Mouse (Mus musculus): ENCODE data around the gene Tle6.

Gene Tle6

DNA sequence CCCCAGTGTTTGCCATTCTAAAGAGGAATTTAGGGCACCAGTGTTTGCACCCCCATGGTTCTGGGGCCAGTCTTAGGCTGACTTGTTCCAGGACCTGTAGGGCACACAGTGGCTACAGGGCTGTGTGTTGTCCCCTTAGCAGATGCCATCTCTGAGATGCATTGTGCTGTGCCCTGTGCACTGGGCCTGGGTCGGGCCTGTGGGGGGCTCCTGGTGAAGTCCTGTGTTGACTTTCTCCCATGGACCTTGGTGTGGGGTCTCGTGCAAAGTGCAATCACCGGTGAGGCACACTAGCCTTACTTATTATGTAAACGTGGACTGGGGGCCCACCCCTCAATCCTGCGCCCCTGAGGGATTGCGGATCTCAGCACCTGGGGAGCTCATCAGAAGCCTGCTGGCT is 38.5 kb downstream of the Tle6 start:
- no peak for DNase-seq (ENCODE audit: low spot score)

DNA sequence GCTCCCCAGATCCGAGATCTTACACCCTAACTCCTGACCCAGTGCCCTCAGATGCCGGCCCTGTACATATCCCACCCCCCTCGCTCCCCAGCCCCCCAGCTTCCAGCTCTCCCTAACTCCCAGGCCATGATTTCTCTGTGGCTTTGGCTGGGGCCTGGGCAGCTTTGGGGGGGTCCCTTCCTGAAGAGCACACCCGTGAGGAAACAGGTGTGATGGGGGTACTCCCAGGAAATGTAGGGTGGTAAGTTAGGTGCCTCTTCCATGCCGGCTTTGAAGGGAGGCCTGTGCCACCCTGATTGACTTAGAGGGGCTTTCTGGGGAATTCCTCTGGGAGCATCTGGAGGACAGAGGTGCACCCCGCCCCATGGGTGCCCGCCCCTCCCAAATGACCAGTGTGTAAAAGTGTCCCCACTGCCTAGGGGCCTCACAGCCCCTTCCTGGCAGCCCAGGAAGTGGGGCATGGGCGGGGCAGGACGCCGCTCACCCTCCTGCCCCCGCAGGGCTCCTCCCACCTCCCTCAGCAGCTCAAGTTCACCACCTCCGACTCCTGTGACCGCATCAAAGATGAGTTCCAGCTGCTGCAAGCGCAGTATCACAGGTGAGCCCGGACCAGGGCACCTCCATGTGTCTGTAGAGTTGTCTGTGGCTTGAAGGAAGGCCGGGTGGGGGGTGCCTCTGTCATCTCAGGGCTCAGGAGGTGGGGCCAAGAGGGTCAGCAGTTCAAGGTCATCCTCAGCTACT is 40.0 kb downstream of the Tle6 start:
- peak; percentile 49 for DNase-seq (ENCODE audit: low spot score)

DNA sequence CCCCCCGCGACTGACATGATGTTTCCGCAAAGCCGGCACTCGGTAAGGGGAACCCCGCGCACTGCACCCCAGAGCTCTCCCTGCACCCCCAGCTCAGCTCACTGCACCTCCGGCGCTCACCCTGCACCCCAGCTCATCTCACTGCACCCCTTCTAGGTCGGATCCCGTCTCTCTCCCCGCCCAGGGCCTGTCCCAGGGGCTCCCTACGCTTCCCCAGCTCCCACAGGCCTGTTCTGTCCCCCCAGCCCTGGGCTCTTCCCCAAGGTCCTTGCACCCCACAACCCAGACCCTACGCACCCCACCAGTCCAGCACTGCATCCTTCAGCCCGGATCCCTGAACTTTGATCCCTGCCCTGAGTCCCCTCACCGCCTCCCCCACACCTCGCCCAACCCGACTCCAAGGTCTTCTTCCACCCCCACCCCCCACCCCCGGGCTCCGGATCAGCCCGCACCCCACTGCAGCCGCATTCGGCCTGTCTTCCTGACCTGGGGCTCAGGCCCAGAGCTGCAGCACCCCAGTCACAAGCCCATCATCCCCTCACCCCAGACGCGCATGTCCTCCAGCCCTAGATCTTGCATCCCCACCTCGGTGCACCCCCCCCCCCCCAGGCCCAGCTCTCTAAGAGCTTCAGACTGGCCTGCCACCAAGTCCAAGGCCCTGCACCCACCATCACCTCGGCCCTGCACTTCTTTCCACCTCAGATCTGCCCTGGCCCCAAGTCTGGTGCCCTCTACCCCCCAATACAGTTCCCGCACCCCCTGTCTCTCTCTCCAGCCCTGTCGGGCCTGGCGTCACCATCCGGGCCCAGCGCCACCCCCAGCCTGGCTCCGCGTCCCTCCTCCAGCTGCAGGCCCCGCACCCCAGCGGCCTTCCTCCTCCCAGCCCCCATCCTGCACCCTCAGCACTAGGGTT is 41.0 kb downstream of the Tle6 start:
- DNase-seq (ENCODE audit: low spot score) = no peak

DNA sequence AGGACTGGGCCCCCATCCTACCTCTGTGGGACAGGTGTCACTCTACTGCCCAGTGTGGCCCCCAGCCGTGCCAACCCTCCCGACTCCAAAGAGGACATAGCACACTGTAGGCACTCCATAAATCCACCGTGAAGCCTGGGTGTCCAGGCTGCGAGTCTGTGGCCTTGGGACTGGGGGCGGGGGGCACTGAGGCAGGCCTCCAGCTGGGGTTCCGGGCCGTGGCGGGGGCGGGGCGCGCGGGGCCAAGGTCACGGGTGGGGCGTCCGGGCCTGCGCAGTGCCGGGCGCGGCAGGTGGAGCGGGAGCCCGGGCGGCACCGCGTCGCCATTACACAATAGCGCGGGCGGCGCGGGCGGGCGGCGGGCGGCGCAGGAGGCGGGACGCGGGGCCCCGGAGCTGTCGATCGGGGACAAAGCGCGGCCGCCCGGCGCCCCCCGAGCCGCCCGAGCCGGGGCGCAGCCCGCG is 41.7 kb downstream of the Tle6 start, which contains the start of gene Aes:
TSS of gene Aes (plus strand) at position 326 of the 464 bp plus-strand sequence.
- peak; percentile 50 for DNase-seq (ENCODE audit: low spot score)

DNA sequence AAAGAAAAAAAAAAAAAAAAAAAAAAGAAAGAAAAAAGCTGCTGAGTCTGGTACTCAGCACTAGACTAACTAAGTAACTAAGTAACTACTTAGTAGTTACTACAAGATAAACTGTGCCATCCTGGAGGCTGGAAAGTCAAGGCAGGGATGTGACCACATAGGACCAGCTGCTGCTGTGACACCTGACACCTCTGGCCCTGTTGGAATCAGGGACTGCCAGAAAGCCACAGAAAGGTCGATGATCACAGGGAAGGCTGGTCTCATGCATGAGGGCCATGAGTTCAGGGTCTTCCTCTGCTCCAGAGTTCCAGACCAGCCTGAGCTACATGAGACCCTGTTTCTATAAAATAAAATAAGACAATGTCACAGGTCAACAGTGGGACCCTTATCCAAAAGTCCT is 43.4 kb downstream of the Tle6 start:
- no peak for DNase-seq (ENCODE audit: low spot score)

DNA sequence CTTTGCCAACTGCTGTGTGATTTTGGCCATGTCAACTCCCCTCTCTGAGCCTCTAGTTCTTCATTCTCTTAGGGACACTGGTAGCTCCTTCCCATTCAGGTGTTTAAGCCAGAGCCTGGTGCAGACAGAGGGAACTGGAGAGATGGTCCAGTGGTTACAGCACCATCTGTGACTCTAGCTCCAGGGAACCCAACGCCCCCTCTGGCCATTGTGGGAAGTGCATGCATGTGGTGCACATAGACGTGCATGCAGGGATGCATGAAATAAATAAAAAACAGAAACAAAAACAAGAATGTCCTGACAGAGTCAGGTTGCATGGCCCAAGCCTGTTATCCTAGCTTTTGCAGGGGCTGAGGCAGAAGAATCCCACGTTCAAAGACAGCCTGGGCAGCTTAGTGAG is 44.6 kb downstream of the Tle6 start:
- no peak for DNase-seq (ENCODE audit: low spot score)

DNA sequence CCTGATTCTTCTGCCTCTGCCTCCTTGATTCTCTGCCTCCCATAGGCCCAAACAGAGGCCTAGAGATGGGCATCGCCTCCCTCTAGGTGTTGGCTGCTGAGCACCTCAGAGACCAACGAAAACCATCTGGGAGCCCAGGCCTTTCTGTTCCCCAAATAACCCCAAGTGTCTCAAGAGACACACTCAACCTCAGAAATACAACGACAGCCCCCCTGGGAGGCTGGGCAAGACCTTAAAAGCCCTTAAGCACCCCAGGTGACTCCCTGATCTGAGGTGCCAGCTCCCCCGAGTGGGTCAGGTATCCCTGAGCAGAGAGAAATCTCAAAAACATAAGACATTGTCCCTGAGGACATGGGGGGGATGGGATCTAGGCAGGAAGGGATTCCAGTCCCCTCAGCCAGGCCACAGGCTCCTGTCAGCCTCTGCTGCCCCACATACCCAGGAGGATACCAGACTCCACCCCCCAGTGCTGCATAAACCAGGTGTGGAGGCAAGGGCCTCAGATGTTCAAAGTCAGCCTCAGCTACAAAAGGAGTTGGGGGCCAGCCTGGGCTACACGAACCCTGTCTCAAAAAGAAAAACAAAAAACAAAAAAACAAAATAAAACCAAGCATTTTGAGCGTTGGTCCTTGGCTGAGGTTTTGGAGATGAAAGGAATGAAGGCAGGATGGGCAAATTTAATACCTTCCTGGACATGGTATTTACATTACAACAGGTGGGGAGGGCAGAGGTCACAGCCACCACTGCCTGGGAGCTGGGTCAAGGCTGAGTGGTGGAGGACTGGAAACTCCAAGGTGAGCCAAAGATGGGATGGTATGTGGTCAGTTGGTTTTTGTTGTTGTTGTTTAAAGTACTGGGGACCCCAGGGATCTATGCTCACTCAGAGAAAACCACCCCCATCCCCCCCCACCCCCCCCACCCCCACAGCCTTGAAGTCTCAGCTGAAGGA is 46.8 kb downstream of the Tle6 start:
- no peak for DNase-seq (ENCODE audit: low spot score)

DNA sequence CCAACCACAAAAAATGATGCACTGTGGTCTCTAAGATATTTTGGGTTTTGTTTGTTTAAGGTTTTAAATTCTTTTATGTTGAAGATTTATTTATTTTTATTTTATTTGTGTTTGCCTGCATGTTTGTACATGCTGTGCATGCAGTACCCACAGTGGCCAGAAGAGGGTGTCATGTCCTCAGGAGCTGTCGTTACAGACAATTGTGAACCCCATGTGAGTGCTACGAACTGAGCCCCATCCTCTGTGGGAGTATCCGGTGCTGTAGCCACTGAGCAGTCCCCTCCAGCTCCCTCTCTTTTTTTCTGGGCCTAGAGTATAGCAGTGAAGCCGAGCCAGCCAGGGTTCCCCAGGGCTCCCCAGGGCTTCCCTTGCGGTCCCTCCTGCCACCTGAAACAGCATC is 47.6 kb downstream of the Tle6 start:
- DNase-seq (ENCODE audit: low spot score) = no peak

DNA sequence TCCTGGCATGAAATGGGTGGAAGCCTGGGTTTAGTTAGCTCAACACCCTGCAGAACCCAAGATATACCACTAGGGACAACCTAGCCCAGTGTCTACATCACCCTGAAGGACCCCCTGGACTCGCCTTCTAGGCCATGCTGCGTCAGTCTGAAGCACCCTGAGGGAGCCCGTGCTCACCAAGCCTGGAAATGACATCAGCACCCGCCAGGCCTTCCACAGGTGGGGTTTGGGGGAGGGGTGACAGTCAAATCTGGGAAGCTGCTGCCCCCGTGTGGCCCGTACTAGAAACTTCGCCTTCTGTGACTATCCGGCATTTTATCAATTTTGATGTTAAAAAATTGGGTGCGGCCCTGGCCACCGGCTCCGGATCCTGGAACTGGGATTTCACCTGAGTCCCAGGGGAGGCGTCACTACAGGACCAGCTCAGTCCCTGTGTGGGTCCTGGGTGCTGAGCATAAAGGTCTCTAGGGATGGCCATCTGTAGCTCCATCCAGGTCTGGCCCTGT is 49.2 kb downstream of the Tle6 start:
- DNase-seq (ENCODE audit: low spot score) = peak; percentile 71

DNA sequence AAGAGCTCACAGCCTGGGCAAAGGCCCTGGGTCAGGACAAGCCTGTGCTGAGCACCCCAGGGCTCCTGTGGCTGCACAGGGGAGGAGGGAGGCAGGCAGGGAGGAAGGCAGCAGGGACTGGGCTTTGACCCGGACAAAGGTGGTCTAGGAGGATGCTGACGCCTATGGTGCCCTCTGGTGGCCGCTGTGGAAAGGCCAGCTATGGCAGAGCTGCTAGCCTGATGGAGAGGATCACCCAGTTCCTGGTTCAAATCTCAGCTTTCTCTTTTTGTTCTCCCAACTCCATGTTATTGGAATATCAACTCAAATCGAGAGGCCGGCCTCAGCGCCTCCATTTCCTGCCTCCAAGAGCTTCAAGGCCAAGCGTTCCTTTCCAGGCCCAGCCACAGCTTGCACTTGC is 50.6 kb downstream of the Tle6 start:
- DNase-seq (ENCODE audit: low spot score) = peak; percentile 69

DNA sequence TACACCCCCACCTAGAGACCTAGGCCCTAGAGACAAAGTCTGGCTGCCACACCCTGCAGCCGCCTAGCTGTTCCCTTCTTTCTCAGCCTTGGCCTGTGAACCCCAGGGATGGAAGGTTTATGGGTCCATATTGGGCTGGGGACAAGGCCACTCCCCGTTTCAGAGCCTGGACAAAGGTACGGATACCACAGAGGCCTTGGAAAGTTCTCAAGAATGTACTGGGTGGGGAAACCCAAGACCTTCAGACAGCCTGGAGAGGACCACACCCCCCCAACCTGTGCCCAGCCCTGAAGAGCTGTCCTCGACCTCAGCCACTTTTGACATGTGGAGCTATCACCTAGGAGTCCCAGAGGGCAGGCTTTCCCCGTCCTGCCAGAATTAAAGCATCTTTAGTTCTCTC is 51.9 kb downstream of the Tle6 start:
- no peak for DNase-seq (ENCODE audit: low spot score)

DNA sequence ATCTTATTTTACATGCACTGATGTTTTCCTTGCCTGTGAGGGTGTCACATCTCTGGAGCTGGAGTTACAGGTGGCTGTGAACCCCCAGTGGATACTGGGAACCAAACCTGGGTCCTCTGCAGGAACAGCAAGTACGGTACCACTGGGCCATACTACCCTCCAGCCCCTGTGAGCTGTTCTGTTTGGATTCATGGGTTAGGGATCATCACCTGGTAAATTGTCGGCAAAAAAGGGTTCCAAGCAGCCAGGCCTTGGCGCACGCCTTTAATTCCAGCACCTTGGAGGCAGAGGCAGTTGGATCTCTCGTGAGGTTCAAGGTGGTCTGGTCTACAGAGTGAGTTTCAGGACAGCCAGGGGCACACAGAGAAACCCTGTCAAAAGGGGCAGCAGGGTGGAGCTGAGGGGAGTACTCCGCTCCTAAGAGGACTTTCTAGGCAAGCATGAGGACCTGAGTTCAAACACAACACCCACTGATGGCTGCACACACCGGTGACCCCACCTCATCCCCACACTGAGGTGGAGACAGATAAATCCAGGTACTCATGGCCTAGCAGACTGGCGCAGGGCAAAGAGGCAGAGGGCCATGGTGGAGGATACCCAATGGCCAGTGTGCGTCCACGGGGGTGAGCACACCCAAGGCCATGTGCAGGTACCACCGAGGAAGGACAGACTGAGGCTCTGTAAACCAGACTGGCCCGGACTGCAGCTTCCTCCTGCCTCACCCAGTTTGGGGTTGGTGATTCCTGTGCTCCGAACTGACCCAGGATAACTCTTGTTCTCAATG is 53.9 kb downstream of the Tle6 start:
- no peak for DNase-seq (ENCODE audit: low spot score)

DNA sequence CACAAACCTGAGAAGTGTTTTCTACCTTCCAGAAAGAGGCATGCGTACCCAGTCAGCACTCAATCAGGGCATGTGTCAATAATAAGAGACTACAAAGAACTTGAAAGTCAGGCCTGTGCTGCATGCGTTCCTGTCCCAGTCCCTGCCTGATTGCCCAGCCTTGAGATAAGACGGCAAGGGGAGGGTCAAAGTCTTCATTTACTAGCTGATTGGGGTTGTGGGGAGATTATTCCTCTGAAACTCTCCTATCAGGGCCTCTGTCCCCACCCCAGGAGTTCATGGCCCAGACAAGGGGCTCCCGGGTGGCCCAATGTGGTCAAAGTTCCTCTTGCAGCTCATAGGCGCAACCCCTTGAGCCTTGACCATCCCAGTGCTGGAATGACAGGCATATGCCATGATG is 54.5 kb downstream of the Tle6 start:
- DNase-seq (ENCODE audit: low spot score) = no peak

DNA sequence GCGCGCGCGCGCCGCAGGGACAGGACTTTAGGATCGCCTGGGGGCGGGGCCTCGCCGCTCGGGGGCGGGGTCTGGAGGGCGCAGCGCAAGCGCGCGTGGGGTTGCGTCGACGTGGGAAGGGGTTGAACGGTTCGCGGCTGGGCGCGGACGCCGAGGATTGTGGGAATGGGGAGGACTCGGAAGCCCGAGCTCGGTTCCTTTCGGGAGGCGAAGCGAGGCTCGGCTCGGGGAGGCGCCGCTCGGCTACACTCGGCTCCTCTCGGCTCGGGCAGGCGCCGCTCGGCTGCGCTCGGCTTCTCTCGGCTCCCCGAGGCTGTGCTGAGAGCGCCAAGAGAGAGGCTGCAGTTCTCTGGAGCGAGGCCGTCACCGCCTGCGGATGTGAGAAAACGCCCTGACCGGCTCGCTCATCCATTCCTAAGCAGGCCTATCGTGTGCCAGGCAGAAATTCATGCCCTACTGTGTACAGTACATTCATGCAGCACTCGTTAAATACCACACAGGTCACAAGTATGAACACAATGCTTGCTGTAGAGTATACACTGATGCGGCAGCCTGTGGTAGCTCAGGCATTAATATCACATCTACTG is 55.6 kb downstream of the Tle6 start, which contains the start of gene Gna11:
TSS of gene Gna11 (minus strand) at position 30 of the 587 bp plus-strand sequence.
- DNase-seq (ENCODE audit: low spot score) = peak; percentile 99

DNA sequence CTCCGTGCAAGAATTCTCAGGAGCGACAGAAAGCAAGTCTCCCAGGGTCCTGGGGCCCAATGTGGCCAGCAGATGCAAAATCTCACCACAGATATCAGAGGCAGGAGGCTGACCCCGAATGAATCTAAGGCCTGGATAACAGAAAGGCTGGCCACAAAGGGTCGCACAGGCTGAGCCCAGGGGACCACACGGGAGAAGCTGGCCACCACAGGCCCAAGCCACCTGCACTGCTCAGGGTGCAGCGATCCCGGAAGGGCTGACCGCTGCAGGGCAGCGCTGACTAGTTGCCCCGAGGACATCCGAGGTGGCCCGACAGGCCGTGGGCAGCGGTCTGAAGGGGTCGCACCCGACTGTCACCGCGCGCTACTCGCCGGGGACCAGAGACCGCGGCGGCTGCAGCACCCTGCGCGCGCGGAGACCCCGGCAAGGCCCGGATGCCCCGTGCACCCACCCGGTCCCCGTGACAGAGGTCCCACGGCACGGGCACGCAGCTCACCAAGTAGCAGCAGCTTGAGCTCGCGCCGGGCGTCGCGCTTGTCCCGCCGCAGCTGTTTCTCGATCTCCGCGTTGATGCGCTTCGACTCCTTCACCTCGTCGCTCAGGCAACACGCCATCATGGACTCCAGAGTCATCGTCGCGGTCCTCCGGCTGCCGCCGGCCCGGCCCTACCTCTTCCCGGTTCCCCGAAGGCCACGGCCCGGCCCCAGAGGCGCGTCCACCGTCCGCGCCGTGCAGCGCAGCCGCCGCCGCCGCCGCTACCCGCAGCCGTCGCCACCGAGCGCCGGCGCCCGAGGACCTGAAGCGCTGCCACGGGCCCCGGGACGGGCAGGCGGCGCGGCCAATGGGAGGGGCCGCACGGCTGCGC is 56.3 kb downstream of the Tle6 start:
- DNase-seq (ENCODE audit: low spot score) = no peak

DNA sequence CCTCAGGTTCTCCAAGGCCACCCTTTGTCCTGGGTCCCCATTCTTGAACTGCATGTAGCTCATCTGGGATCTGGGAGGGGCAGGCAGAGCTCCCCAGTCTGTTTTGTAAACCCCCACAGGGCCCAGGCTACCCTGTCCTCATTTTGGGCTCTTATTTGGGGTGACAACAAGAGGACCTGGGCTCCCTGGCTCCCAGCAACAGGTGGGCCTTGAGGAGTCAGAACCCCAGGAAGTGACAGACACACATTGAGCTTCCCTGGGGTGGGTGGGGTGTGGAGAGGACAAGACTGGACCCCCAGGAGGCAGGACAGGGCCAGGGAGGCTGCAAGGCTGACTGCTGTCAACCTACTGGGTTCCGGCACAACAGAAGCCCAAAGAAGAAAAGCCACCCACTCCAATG is 57.2 kb downstream of the Tle6 start:
- no peak for DNase-seq (ENCODE audit: low spot score)

DNA sequence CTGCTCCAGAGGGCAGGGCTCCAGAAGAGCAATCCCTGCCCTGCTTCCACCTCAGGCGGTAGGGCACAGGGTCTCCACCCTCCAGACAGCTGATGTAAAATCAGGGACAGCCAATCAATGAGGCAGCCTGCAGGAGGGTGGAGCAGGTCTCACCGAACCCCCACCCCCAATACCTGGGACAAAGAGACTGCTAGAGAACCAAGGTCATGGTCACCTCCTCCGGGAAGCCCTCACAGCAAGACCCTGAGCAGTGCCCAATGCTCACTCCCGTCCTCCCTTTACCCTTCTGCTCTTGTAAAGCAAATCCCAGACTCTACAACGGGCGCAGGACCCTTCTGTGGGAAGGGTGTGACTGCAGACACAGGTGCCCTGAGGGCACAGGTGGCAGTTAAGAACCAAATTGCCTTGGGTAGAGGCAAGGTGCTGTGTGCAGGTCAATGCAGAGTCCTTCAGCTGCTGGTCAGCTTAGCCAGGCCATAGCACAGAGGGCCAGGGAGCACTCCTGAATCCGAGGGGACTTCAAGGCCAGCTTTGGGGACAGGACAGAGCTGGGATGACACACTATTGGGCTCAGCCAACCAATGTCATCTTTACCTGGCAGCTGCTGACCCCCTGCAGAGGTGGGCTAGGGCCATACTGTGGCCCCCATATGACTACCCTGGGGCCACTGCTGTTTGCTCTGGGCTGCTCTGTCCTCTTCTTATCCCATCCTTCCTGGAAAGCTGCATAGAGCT is 58.0 kb downstream of the Tle6 start:
- DNase-seq (ENCODE audit: low spot score) = no peak

DNA sequence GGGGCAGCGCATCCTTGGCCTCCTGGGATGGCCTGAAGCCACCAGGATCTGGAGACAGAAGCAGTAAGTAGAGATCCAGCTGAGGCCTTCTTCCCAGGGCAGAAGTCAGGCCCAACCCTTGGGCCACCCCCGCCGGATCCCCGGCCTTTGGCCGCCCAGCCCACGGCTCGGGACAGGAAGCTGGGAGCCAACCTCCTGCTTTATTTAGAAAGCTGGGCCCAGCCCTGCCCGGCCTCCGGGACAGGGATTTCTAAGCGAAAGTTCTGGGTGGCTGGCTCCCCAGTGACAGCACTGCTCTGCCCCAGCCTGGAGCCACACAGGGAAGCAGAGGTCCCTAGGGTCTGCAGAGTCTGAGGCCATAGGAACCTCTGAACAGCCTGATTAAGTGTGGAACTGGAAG is 59.1 kb downstream of the Tle6 start:
- DNase-seq (ENCODE audit: low spot score) = no peak

DNA sequence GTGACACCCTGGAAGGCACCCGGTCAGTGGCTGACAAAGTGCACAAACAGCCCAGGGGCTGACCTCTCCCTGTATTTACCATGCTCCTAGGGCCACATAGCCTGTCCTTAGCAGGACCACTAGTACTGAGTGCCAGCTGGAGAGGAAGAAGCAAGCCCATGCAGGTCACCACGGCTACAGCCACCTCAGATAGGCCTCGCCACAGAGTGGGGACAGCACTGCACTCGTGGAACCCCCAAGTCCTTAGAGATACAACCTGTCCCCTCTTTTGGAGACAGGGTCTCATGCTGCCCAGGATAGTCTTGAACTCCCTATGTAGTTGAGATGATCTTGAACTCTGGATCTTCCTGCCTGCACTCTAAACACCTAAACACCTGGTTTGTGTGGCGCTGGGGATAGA is 59.5 kb downstream of the Tle6 start:
- DNase-seq (ENCODE audit: low spot score) = no peak

Measured in spleen, adult 12 weeks (tissue).